Mouse (Mus musculus): Measurements from ENCODE around the gene Stk38.

GRCm38 (mm10) chr17:28940776-28941555 lies 66.8 kb downstream of the Stk38 start:
- TF ChIP-seq CTCF (IDR thresholded peaks at IDR 0.05 in 2 of 3, conservative IDR thresholded peaks at IDR 0.05 in 1 of 3; ENCODE audit: control insufficient read depth in 1 of 3, insufficient read depth in 1 of 3, low read depth in 2 of 3, low read length in 3 of 3, poor library complexity in 1 of 3, severe bottlenecking in 1 of 3) (no peak), HCFC1 (IDR thresholded peaks at IDR 0.05; ENCODE audit: low read depth, low read length) (no peak), EP300 (IDR thresholded peaks at IDR 0.05; ENCODE audit: low read depth in 1 of 2, low read length in 2 of 2) (no peak)
